Mouse (Mus musculus) lung, adult 18-20 months (tissue): ENCODE measurements around the gene Inf2.

Experiments
- DNase-seq, 2 experiments: peaks; one replicate each; pipeline ENCODE4 v3.0.0; 2022; ENCODE audit warnings: mixed read lengths in 2 of 2

The Inf2 gene

GRCm38 (mm10) chr12:112571064-112571463 lies 17.5 kb upstream of the Inf2 start:
- no peak for DNase-seq

- no peak for DNase-seq
These were observed 13.2 kb upstream of the Inf2 start for GRCm38 (mm10) chr12:112575274-112575986.

- no peak for DNase-seq
These were observed 12.2 kb upstream of the Inf2 start for GRCm38 (mm10) chr12:112576341-112576740.

GRCm38 (mm10) chr12:112576749-112577148 lies 11.8 kb upstream of the Inf2 start:
- peak; percentile 61 to 69 for DNase-seq

GRCm38 (mm10) chr12:112578296-112579090 lies 10.1 kb upstream of the Inf2 start:
- peak in 1 of 2 experiments; percentile 43 for DNase-seq

GRCm38 (mm10) chr12:112579430-112579829 lies 9.2 kb upstream of the Inf2 start:
- DNase-seq, result no peak

- no peak for DNase-seq
These were observed 8.7 kb upstream of the Inf2 start for GRCm38 (mm10) chr12:112579926-112580325.

GRCm38 (mm10) chr12:112581113-112581512 lies 7.5 kb upstream of the Inf2 start:
- peak; percentile 38 to 57 for DNase-seq

- no peak for DNase-seq
These were observed 3.6 kb upstream of the Inf2 start for GRCm38 (mm10) chr12:112584954-112585353.

GRCm38 (mm10) chr12:112585924-112586538 lies 2.6 kb upstream of the Inf2 start:
- DNase-seq, result peak in 1 of 2 experiments; percentile 16

GRCm38 (mm10) chr12:112587125-112588124 lies 1.2 kb upstream of the Inf2 start:
- peak in 1 of 2 experiments; percentile 44 for DNase-seq

- DNase-seq, result no peak
These were observed 1.1 kb downstream of the Inf2 start for GRCm38 (mm10) chr12:112589491-112590191.

- DNase-seq, result no peak
These were observed 2.1 kb downstream of the Inf2 start for GRCm38 (mm10) chr12:112590566-112591239.

GRCm38 (mm10) chr12:112591240-112591639 lies 2.7 kb downstream of the Inf2 start:
- no peak for DNase-seq

- DNase-seq, result no peak
These were observed 3.1 kb downstream of the Inf2 start for GRCm38 (mm10) chr12:112591730-112592129.

- DNase-seq, result peak in 1 of 2 experiments; percentile 44
These were observed 4.6 kb downstream of the Inf2 start for GRCm38 (mm10) chr12:112592985-112593734.

GRCm38 (mm10) chr12:112593951-112594915 lies 5.6 kb downstream of the Inf2 start:
- DNase-seq, result peak; percentile 33 to 62

- DNase-seq, result no peak
These were observed 6.4 kb downstream of the Inf2 start for GRCm38 (mm10) chr12:112594989-112595388.

- no peak for DNase-seq
These were observed 7.0 kb downstream of the Inf2 start for GRCm38 (mm10) chr12:112595626-112596025.
